Mouse (Mus musculus): ENCODE measurements at regions not wholly inside any gene's neighbourhood (a gene's known extent, or its start where the extent isn't known, plus 50 kb on each side); places are given as distances from the start of the nearest gene placed in this dataset.
A peak's percentile ranks its signal among the peaks of the same experiment; 100 is the strongest.

DNA sequence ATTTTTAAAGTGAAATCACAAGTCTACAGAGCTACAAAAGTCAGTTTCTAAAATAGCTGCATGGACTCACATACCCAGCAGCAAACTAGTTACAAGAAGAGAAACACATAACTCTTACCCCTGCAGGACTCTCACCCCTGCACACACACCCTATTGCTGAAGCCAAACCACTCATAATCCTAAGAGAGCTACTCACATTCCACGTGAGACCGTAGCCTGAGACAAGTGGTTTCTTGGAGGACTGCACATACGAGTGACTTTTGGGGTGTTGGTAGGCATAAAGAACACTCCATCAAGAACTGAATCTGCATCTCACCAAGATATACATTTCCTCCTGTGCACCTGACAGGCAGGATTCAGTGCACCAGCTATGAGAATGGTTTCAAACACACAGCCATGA is 150.8 kb downstream of the Gsdmc2 start:
- no peak for ATAC-seq
- Histone ChIP-seq H3K4me3 (ENCODE audit: low read depth, low read length) (no peak overlapping the region), H3K4me1 (ENCODE audit: control insufficient read depth, insufficient read depth, low read length) (peaks cover 7% of the 10 kb centered on the region; the same call in 1 of the 2 replicates), H3K9ac (ENCODE audit: low read depth, low read length) (no peak overlapping the region), H3K4me2 (ENCODE audit: low read length) (no peak overlapping the region), H3K27ac (ENCODE audit: low read length) (no peak overlapping the region), H3K36me3 (ENCODE audit: control insufficient read depth, insufficient read depth, low read length) (no peaks in the 10 kb centered on the region), H3K27me3 (ENCODE audit: control insufficient read depth, insufficient read depth, low read depth, low read length) (0 out of 2 replicates have a peak, but pooled peaks cover 5% of the 10 kb centered on the region), H3K9me3 (replicated peaks; ENCODE audit: control insufficient read depth, low read length, poor library complexity, severe bottlenecking) (no peaks in the 10 kb centered on the region)
- 67% methylated on average over 3 of the region's 3 CpGs for WGBS

DNA sequence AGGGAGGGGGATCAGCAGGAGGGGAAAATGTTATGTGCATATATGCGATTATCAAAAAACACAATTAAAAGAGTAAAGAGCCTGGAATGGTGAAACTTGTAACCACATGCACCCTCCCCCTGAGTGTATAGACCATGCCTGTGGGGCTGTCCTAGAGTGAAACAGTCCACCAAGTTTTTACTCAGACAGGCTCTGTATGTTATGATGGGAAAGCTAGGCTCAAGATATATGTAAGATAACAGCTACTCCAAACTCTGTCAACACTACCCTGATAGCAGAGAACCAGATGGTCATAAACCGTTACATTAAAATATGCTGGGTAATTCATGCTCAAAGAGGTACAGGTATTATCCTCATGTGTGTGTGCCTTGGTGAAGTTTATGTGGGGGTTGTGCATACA is 151.4 kb downstream of the Gsdmc2 start:
- WGBS = 54% methylated on average over 2 of the region's 2 CpGs
- Histone ChIP-seq H3K4me2 (ENCODE audit: low read length) (no peak overlapping the region), H3K27me3 (ENCODE audit: control insufficient read depth, insufficient read depth, low read depth, low read length) (0 out of 2 replicates have a peak, but pooled peaks cover 5% of the 10 kb centered on the region), H3K36me3 (ENCODE audit: control insufficient read depth, insufficient read depth, low read length) (no peaks in the 10 kb centered on the region), H3K9ac (ENCODE audit: low read depth, low read length) (no peak overlapping the region), H3K4me1 (ENCODE audit: control insufficient read depth, insufficient read depth, low read length) (peaks cover 7% of the 10 kb centered on the region; the same call in 1 of the 2 replicates), H3K9me3 (replicated peaks; ENCODE audit: control insufficient read depth, low read length, poor library complexity, severe bottlenecking) (no peaks in the 10 kb centered on the region), H3K27ac (ENCODE audit: low read length) (no peak overlapping the region), H3K4me3 (ENCODE audit: low read depth, low read length) (no peak overlapping the region)
- no peak for ATAC-seq

DNA sequence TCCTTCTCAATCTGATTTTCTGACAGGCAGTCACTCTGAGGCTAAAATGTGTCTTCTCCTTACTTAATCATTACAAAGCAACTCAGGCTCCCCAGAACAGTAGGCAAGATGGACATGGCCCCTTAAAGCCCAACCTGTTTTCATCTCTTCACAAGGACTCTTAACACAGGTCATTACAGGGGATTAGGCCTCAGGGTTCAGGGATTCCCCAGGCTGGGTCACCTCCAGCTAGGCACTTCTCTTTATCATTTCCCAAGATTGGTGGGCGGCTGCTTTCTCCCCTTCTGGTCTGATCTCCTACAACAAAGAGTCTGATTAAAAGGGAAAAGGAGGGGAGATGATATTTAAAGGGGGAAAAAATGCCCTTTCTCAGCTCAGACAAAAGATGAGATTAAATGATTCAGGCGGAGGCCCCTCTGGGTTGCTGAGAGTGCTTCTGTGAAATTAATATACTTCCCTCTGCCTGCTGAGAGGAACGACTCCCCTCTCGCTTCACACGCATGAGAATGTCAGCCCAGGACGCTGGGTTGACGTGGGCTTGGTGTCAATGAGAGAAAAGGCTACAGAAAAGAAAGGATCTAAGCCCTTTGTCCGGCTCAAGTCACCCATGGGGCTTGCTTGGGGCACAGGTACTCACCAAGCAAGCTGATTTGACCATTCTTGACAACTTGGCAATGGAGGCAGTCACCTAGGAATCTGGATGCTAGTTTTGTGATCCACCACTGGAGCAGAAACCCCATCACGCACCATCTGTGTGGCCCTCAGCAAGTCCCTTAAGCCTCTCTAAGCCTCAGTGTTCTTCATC is 152.3 kb downstream of the Gsdmc2 start:
- peaks cover 7% of the 10 kb centered on the region; the same call in 1 of the 2 replicates for H3K4me1 ChIP-seq (ENCODE audit: control insufficient read depth, insufficient read depth, low read length)
- 0 out of 2 replicates have a peak, but pooled peaks have one; percentile 51 for ATAC-seq
- H3K27me3 ChIP-seq (ENCODE audit: control insufficient read depth, insufficient read depth, low read depth, low read length) = 0 out of 2 replicates have a peak, but pooled peaks cover 5% of the 10 kb centered on the region
- H3K4me3 ChIP-seq (ENCODE audit: low read depth, low read length) = no peak overlapping the region
- H3K27ac ChIP-seq (ENCODE audit: low read length) = no peak overlapping the region
- H3K36me3 ChIP-seq (ENCODE audit: control insufficient read depth, insufficient read depth, low read length) = no peaks in the 10 kb centered on the region
- H3K9ac ChIP-seq (ENCODE audit: low read depth, low read length) = no peak overlapping the region
- H3K9me3 ChIP-seq (replicated peaks; ENCODE audit: control insufficient read depth, low read length, poor library complexity, severe bottlenecking) = no peaks in the 10 kb centered on the region
- no peak overlapping the region for H3K4me2 ChIP-seq (ENCODE audit: low read length)
- 6% methylated on average over 9 of the region's 9 CpGs for WGBS

DNA sequence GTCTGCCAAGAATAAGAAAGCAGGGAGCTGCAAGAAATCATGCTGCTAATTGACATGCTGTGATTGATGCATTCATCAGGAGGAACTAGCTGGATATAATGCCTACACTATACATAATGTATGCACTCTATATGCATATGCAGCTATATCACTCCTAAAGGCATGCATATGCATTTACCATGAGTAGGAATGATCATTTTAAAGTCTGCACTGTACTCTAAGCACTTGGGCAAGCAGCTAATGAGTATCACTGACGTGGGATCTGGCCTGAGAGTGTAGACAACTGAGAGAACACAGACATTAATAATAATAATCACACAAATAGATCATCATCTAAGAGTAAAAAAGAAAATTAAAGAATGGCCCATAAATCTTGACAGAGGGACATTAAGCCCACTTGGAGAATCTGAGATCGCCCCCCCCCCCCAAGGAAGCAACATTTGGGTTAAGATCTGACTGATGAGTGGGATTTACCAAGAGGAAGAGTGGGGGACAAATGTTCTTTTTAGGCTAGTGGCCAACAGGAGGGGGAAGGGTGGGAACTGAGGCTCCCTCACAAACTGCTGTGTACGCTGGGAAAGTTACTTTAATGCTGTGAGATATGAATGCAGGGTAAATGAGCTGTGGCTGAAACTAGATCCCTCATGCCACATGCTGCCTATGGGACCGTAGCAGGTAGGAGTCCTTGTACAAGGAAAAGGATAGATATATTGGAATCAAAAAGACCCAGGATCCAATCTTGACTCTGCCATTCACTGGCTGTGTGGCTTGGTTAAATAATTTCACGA is 155.0 kb downstream of the Gsdmc2 start:
- Histone ChIP-seq H3K9me3 (replicated peaks; ENCODE audit: control insufficient read depth, low read length, poor library complexity, severe bottlenecking) (no peaks in the 10 kb centered on the region), H3K4me3 (ENCODE audit: low read depth, low read length) (no peak overlapping the region), H3K9ac (ENCODE audit: low read depth, low read length) (no peak overlapping the region), H3K4me1 (ENCODE audit: control insufficient read depth, insufficient read depth, low read length) (peaks cover 7% of the 10 kb centered on the region; the same call in 1 of the 2 replicates), H3K27ac (ENCODE audit: low read length) (no peak overlapping the region), H3K36me3 (ENCODE audit: control insufficient read depth, insufficient read depth, low read length) (no peaks in the 10 kb centered on the region), H3K27me3 (ENCODE audit: control insufficient read depth, insufficient read depth, low read depth, low read length) (no peaks in the 10 kb centered on the region), H3K4me2 (ENCODE audit: low read length) (no peak overlapping the region)
- WGBS = 70% methylated on average over 5 of the region's 5 CpGs
- no peak for ATAC-seq

DNA sequence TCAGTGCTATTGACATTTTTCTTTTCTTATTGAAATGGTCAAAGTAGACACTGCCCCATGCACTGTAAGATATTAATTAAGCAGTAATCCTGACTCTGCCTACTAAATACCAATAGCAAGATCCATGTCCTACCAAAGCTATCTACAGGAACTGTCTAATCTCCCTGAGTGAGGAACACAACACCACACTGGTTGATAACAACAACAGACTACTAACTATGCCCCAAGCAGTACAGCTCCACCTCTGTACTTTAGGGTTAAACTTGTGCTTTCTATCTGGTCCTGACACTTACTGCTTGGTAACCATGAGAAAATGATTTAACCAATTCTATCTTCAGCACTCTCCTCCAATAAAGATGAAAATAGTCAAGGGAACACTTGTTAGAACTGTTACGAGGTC is 157.1 kb downstream of the Gsdmc2 start:
- no peak for ATAC-seq
- Histone ChIP-seq H3K27me3 (ENCODE audit: control insufficient read depth, insufficient read depth, low read depth, low read length) (no peaks in the 10 kb centered on the region), H3K9ac (ENCODE audit: low read depth, low read length) (no peak overlapping the region), H3K4me1 (ENCODE audit: control insufficient read depth, insufficient read depth, low read length) (peaks cover 5% of the 10 kb centered on the region; the same call in 1 of the 2 replicates), H3K27ac (ENCODE audit: low read length) (no peak overlapping the region), H3K9me3 (replicated peaks; ENCODE audit: control insufficient read depth, low read length, poor library complexity, severe bottlenecking) (no peaks in the 10 kb centered on the region), H3K4me2 (ENCODE audit: low read length) (no peak overlapping the region), H3K4me3 (ENCODE audit: low read depth, low read length) (no peak overlapping the region), H3K36me3 (ENCODE audit: control insufficient read depth, insufficient read depth, low read length) (no peaks in the 10 kb centered on the region)
- 98% methylated on average over 1 of the region's 1 CpGs for WGBS

DNA sequence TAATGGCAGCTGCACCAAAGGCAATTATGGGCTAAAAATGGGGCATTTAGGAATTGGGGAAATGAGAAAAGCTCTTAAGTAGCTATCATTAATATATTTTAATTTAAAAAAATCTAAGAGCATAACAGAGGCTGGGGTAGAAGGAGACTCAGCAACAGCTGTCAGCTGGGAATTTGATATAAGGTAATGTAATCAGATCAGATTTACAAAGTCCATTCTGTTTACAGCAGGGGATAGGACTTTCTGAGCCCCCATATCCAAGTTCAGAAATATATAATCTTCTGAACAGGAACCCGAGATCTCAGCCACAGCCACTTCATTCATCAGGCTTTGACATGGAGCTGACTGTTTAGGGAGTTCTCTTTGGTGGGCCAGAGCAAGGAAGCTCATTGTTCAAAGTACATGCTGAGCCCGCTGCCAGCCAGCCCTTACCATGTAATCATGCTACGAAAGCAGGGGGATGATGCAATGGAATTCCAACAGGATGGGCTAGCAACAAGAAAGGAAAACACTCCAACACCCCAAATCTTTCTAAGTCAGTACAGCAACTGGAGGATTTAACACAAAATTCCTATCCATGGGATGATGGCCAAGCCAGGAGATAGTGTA is 157.9 kb downstream of the Gsdmc2 start:
- no peak overlapping the region for H3K4me2 ChIP-seq (ENCODE audit: low read length)
- no peaks in the 10 kb centered on the region for H3K36me3 ChIP-seq (ENCODE audit: control insufficient read depth, insufficient read depth, low read length)
- no peaks in the 10 kb centered on the region for H3K4me1 ChIP-seq (ENCODE audit: control insufficient read depth, insufficient read depth, low read length)
- 73% methylated on average over 3 of the region's 3 CpGs for WGBS
- H3K9ac ChIP-seq (ENCODE audit: low read depth, low read length) = no peak overlapping the region
- H3K9me3 ChIP-seq (replicated peaks; ENCODE audit: control insufficient read depth, low read length, poor library complexity, severe bottlenecking) = no peaks in the 10 kb centered on the region
- H3K4me3 ChIP-seq (ENCODE audit: low read depth, low read length) = no peak overlapping the region
- no peak for ATAC-seq
- H3K27ac ChIP-seq (ENCODE audit: low read length) = no peak overlapping the region
- no peaks in the 10 kb centered on the region for H3K27me3 ChIP-seq (ENCODE audit: control insufficient read depth, insufficient read depth, low read depth, low read length)

DNA sequence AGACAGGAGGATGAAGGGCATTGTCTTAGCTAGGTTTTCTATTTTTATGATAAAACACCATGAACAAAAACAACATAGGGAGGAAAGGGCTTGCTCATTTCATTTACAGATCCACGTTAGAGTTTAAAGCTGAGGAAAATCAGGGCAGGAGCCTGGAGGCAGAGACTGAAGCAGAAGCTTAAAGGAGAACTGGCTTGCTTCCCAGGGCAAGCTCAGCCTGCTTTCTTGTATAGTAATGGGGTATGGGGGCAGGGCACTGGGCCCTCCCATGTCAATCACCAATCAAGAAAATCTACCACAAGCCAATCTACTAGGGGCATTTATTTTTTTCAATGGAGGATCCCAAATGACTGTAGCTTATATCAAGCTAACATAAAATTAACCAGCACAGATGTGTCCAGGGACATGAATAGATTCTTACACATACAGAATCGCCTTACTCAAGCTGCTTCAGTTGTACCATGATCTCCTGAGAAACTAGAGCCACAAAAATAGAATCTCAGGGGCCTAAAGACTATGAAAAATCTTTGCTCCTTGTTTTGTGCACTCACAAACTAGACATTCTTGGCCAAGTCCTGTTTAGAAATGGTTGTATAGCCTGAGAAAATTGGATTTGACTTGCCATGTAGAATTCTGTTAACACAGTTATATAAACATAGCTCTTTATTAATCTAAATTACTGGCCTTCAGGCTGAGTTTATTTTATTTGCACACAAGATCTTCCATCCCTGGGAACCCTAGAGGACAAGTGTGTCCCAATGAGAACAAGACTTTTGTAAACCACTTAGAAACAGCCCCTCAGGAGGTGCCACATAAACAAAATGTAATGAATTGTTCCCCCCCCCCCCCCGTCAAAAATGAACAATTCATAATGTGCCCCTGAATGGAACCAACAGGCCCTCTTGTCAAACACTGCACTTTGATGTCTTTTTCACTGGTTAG is 164.7 kb downstream of the Gsdmc2 start:
- Histone ChIP-seq H3K4me1 (ENCODE audit: control insufficient read depth, insufficient read depth, low read length) (no peaks in the 10 kb centered on the region), H3K36me3 (ENCODE audit: control insufficient read depth, insufficient read depth, low read length) (no peaks in the 10 kb centered on the region), H3K27ac (ENCODE audit: low read length) (no peak overlapping the region), H3K9me3 (replicated peaks; ENCODE audit: control insufficient read depth, low read length, poor library complexity, severe bottlenecking) (no peaks in the 10 kb centered on the region), H3K4me3 (ENCODE audit: low read depth, low read length) (no peak overlapping the region), H3K4me2 (ENCODE audit: low read length) (no peak overlapping the region), H3K27me3 (ENCODE audit: control insufficient read depth, insufficient read depth, low read depth, low read length) (no peaks in the 10 kb centered on the region), H3K9ac (ENCODE audit: low read depth, low read length) (no peak overlapping the region)
- WGBS = 51% methylated on average over 3 of the region's 3 CpGs
- ATAC-seq = no peak

DNA sequence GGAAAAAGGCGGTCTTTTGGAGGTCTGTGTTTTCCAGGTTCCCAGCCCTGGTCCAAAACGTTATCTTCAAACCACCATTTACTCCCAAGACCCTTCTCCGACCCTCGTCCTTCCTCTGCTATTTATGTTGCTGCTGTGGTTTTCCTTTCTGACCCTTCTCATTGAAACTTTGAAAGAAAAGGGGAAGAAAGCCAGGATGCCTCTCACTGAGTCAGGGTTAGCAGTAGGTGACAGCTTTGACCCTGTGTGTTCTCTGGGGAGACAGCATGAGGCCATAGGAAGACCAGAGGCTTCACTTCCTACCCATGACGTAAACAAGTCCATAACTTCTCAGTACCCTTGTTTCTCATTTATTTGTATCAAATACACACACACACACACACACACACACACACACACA is 166.1 kb downstream of the Gsdmc2 start:
- no peaks in the 10 kb centered on the region for H3K9me3 ChIP-seq (replicated peaks; ENCODE audit: control insufficient read depth, low read length, poor library complexity, severe bottlenecking)
- H3K27me3 ChIP-seq (ENCODE audit: control insufficient read depth, insufficient read depth, low read depth, low read length) = no peaks in the 10 kb centered on the region; the same call in 1 of the 2 replicates
- no peak overlapping the region for H3K9ac ChIP-seq (ENCODE audit: low read depth, low read length)
- ATAC-seq = no peak
- H3K27ac ChIP-seq (ENCODE audit: low read length) = no peak overlapping the region
- H3K4me3 ChIP-seq (ENCODE audit: low read depth, low read length) = no peak overlapping the region
- H3K4me2 ChIP-seq (ENCODE audit: low read length) = no peak overlapping the region
- no peaks in the 10 kb centered on the region for H3K36me3 ChIP-seq (ENCODE audit: control insufficient read depth, insufficient read depth, low read length)
- no peaks in the 10 kb centered on the region for H3K4me1 ChIP-seq (ENCODE audit: control insufficient read depth, insufficient read depth, low read length)
- WGBS = 85% methylated on average over 5 of the region's 5 CpGs
